Mouse (Mus musculus): Measurements from ENCODE around the gene Abhd2.

DNA sequence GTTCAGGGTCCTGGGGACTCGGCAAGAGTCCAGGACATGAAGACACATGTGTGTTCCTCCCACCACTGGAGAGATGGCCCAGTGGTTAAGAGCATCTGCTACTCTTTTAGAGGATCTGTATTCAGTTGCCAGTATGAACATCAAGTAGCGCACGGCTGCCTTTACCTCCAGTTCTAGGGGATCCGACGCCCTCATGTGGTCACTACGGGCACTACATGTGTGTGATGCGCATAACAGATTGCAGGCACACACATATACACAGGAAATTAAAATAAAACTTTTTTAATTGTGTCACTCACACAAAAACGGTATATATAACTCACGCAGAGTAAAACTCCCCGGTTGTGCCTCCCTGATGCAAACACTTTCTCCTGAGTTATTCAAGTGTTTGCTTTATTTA lies 17.2 kb upstream of the Abhd2 start:
- TF ChIP-seq CTCF (IDR thresholded peaks at IDR 0.05; ENCODE audit: extremely low read depth, insufficient read depth, low read length): 0 out of 2 replicates have a peak, but pooled peaks have one; percentile 24
- no peak for TF ChIP-seq POLR2A (IDR thresholded peaks at IDR 0.05; ENCODE audit: extremely low read depth, insufficient read depth, low read length)
